In genomic region chr13:40733542-40734151, GRCm38 (mm10) we compare ENCODE assay signal across 8 mouse cellular contexts. TPM values are rescaled to one million over a fixed set of nuclear protein-coding genes. Genes with fewer than 3 reads are reported as not detected.
DNase-seq lines count a peak whose midpoint lies in the region; ATAC-seq and TF ChIP-seq lines count a peak whose summit lies in the region.

No protein-coding gene starts in this region.

- peak overlapping the region; percentile 63 for H3K4me2 ChIP-seq in kidney, embryonic 16.5 days (replicated peaks; ENCODE audit: low read depth, low read length)
- peak overlapping the region; percentile 55 for H3K4me2 ChIP-seq in hindbrain, postnatal 0 days (ENCODE audit: low read depth, low read length)

- no peak for DNase-seq in kidney, adult 8-10 months
- peak; percentile 85 for DNase-seq in embryo, embryonic 10.5 days (ENCODE audit: low spot score)
- DNase-seq in hindbrain, postnatal 0 days (ENCODE audit: low spot score) = peak; percentile 57
- peak; percentile 79 for DNase-seq in neural tube, embryonic 10.5 days (ENCODE audit: extremely low spot score, low spot score)
- no peak for DNase-seq in urinary bladder, postnatal 25 days (ENCODE audit: low spot score)
- DNase-seq in gastrocnemius, postnatal 25 days = no peak
- DNase-seq in spleen, postnatal 36 days (ENCODE audit: low spot score in 2 of 2) = no peak

- peaks cover 92% of the 10 kb centered on the region for H3K27me3 ChIP-seq in kidney, embryonic 16.5 days (ENCODE audit: insufficient read depth, low read length)
- H3K27me3 ChIP-seq in hindbrain, postnatal 0 days (ENCODE audit: insufficient read depth, low read length) = peaks cover 64% of the 10 kb centered on the region

- H3K9ac ChIP-seq in kidney, embryonic 16.5 days (replicated peaks; ENCODE audit: low read length) = peak overlapping the region; percentile 76
- H3K9ac ChIP-seq in hindbrain, postnatal 0 days (replicated peaks; ENCODE audit: low read length) = no peak overlapping the region

- peak overlapping the region; percentile 62 for H3K4me3 ChIP-seq in kidney, embryonic 16.5 days (ENCODE audit: low read length)
- H3K4me3 ChIP-seq in hindbrain, postnatal 0 days (ENCODE audit: low read length) = peak overlapping the region; percentile 44

- H3K9me3 ChIP-seq in kidney, embryonic 16.5 days (ENCODE audit: low read length) = no peaks in the 10 kb centered on the region
- no peaks in the 10 kb centered on the region for H3K9me3 ChIP-seq in hindbrain, postnatal 0 days (ENCODE audit: low read length)

- H3K27ac ChIP-seq in kidney, embryonic 16.5 days (ENCODE audit: low read length) = peak overlapping the region; percentile 69
- H3K27ac ChIP-seq in hindbrain, postnatal 0 days = no peak overlapping the region

- TF ChIP-seq CTCF in hindbrain, postnatal 0 days (IDR thresholded peaks at IDR 0.05; ENCODE audit: low read depth) = peak; percentile 62

- WGBS in kidney, embryonic 16.5 days = 0% methylated on average over 34 of the region's 38 CpGs
- 0% methylated on average over 36 of the region's 38 CpGs for WGBS in hindbrain, postnatal 0 days

- H3K4me1 ChIP-seq in kidney, embryonic 16.5 days (ENCODE audit: insufficient read depth, low read length) = peaks cover 29% of the 10 kb centered on the region
- no peaks in the 10 kb centered on the region for H3K4me1 ChIP-seq in hindbrain, postnatal 0 days (ENCODE audit: insufficient read depth, low read length)

- no peaks in the 10 kb centered on the region for H3K36me3 ChIP-seq in kidney, embryonic 16.5 days (ENCODE audit: insufficient read depth, low read length)
- no peaks in the 10 kb centered on the region for H3K36me3 ChIP-seq in hindbrain, postnatal 0 days (ENCODE audit: insufficient read depth, low read length)

- peak; percentile 43 for ATAC-seq in kidney, embryonic 16.5 days (ENCODE audit: low FRiP score, low TSS enrichment)
- no peak for ATAC-seq in hindbrain, postnatal 0 days

RNA-seq across cellular contexts. Expression of gene Tfap2a, which starts 4.5 kb away (rescaled TPM):
- 2.4 and 3.2 TPM in 2 replicates for polyA plus RNA-seq in kidney, embryonic 16.5 days (2015; fragmentation: Nextera tagmentation; extraction: Ambion mirVana)
- total RNA-seq in hindbrain, postnatal 0 days (2014; rRNA removed) = 2.1 and 4.7 TPM in 2 replicates
- polyA plus RNA-seq in hindbrain, postnatal 0 days (2015; fragmentation: Nextera tagmentation; extraction: Ambion mirVana) = 6.9 and 7.2 TPM in 2 replicates
- total RNA-seq in gastrocnemius, postnatal 25 days (2021) = not detected

Comparison
In these comparisons a context has a peak if more than half of its experiments do, and no peak if none do; other contexts are left out.
1. DNase-seq: peak in embryo, embryonic 10.5 days (single experiment), hindbrain, postnatal 0 days (single experiment) and neural tube, embryonic 10.5 days (single experiment); none in kidney, adult 8-10 months (0 of 2), urinary bladder, postnatal 25 days (single experiment), gastrocnemius, postnatal 25 days (single experiment) and spleen, postnatal 36 days (0 of 2).